Mouse (Mus musculus): ENCODE measurements around the gene Abr. TPM values are rescaled to one million over a fixed set of nuclear protein-coding genes. Genes with fewer than 3 reads are reported as not detected.

Gene Abr
- polyA plus RNA-seq, 1 experiment = 170 TPM

DNA sequence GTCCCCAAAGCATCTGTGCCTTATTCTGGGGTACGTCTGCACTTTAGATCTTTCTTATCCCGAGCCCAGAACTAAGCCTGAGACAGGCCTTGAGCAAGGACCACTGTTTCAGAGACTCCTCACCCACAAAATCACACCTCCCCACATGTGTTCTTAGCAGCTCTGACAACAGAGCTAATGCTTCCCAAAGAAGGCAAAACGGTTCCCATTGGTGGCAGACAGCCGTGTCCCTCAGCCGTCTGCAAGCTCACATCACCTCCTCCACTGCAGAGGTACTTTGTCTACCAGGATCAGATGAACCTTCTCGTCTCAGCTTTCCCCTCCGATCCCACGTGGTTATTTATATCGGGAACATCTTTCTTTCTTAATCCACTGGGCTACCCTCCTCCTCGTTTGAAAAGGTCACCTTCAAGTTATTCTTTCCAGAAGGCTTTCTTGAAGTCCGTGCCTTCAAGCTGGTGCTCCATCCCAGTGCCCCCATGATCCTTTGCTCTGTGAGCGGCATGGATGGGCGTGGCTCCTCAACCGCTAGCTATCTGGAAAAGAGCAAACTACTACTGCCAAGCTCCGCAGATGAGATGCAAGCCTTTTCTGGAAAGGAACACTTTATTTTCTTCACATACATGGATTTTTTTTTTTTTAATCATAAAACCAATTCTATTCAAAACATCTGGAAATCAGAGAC, 240.8 kb downstream of the Abr start:
- H3K4me1 ChIP-seq (ENCODE audit: control insufficient read depth, insufficient read depth, low read length) = peaks cover 20% of the 10 kb centered on the region
- no peak for DNase-seq
- WGBS = 93% methylated on average over 15 of the region's 15 CpGs
- H3K4me3 ChIP-seq (replicated peaks; ENCODE audit: insufficient read depth, low read depth, low read length) = no peak overlapping the region
- no peaks in the 10 kb centered on the region for H3K27me3 ChIP-seq (ENCODE audit: control insufficient read depth, insufficient read depth, low read length)
- TF ChIP-seq POLR2A (IDR thresholded peaks at IDR 0.05; ENCODE audit: borderline replicate concordance, insufficient read depth, low read length) = no peak
- no peak for TF ChIP-seq CTCF (IDR thresholded peaks at IDR 0.05; ENCODE audit: borderline replicate concordance, insufficient read depth, low read depth, low read length)
- no peak overlapping the region for H3K27ac ChIP-seq (ENCODE audit: insufficient read depth, low read length)

- H3K27ac ChIP-seq (ENCODE audit: insufficient read depth, low read length) = peak overlapping the region; percentile 76
- WGBS = 30% methylated on average over 11 of the region's 11 CpGs
Measured at GRCm38 (mm10) chr11:76379921-76380544, 242.1 kb downstream of the Abr start.

GRCm38 (mm10) chr11:76376425-76376824, 245.7 kb downstream of the Abr start:
- TF ChIP-seq CTCF (IDR thresholded peaks at IDR 0.05; ENCODE audit: borderline replicate concordance, insufficient read depth, low read depth, low read length) = no peak
- no peak for TF ChIP-seq POLR2A (IDR thresholded peaks at IDR 0.05; ENCODE audit: borderline replicate concordance, insufficient read depth, low read length)
- peak in 1 of 2 experiments; percentile 49 for DNase-seq
- Histone ChIP-seq H3K27ac (ENCODE audit: insufficient read depth, low read length) (no peak overlapping the region), H3K27me3 (ENCODE audit: control insufficient read depth, insufficient read depth, low read length) (no peaks in the 10 kb centered on the region), H3K4me3 (replicated peaks; ENCODE audit: insufficient read depth, low read depth, low read length) (no peak overlapping the region), H3K4me1 (ENCODE audit: control insufficient read depth, insufficient read depth, low read length) (peaks cover 32% of the 10 kb centered on the region)
- WGBS = 49% methylated on average over 3 of the region's 3 CpGs

More at GRCm38 (mm10) chr11:76379921-76380544, 242.1 kb downstream of the Abr start:
- Histone ChIP-seq H3K4me3 (replicated peaks; ENCODE audit: insufficient read depth, low read depth, low read length) (no peak overlapping the region), H3K27me3 (ENCODE audit: control insufficient read depth, insufficient read depth, low read length) (no peaks in the 10 kb centered on the region), H3K4me1 (ENCODE audit: control insufficient read depth, insufficient read depth, low read length) (peaks cover 21% of the 10 kb centered on the region)
- no peak for TF ChIP-seq CTCF (IDR thresholded peaks at IDR 0.05; ENCODE audit: borderline replicate concordance, insufficient read depth, low read depth, low read length)
- no peak for DNase-seq

DNA sequence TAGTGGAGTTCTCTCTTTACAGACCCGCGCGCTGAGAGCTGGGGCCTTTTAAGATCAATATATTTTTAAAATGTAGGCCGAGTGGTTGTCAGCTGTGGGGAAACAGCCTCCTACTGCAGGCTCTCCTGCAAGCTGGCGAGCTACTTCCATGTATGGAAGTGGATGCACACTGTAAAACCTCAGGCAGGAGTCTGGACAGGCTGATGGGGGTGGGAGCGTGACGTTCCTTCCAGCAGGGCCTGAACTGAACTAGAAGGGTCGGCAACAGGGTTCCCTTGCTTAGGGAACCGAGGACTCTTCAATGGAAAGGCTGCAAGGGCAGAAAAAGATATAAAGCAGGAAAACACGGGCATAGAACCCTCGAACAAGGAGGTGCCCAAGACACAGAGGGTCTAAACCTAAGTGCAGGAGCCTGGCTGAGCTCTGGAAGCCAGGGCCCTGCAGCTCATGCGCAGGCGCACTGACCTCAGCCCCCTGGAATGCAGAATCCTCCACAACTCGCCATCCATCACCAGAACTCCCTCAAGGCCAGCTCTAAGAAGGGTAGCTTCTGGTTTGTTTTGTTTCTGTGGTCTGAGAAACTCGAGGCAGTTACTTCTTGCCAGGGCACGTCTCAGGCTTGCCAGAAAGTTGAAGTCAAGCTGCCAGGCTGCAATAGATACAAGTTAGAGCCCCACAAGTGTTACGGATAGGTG, 247.5 kb downstream of the Abr start:
- no peak for DNase-seq
- TF ChIP-seq CTCF (IDR thresholded peaks at IDR 0.05; ENCODE audit: borderline replicate concordance, insufficient read depth, low read depth, low read length) = no peak
- TF ChIP-seq POLR2A (IDR thresholded peaks at IDR 0.05; ENCODE audit: borderline replicate concordance, insufficient read depth, low read length) = no peak
- 64% methylated on average over 17 of the region's 17 CpGs for WGBS
- Histone ChIP-seq H3K4me3 (replicated peaks; ENCODE audit: insufficient read depth, low read depth, low read length) (no peak overlapping the region), H3K27ac (ENCODE audit: insufficient read depth, low read length) (no peak overlapping the region), H3K27me3 (ENCODE audit: control insufficient read depth, insufficient read depth, low read length) (no peaks in the 10 kb centered on the region), H3K4me1 (ENCODE audit: control insufficient read depth, insufficient read depth, low read length) (peaks cover 32% of the 10 kb centered on the region)

DNA sequence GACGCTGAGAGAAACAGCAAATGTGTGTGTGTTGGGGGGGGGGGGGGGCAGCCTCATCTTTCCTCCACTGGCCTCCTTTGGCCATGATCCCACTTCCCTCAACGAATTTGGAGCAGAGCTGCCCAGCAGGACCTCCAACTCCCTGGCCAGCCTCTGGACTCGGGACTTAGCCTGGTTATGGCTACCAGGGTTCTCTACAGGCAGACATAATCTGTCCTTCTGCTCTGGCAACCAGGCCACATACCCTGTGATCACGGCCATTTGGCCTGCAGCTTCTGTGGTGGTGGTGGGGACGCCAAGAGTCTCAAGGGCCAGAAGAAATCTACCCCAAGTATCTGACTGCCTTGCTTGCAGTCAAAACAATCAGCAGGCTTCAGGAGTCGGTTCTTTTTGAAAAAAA, 249.6 kb downstream of the Abr start:
- peak; percentile 66 to 76 for DNase-seq
- Histone ChIP-seq H3K27me3 (ENCODE audit: control insufficient read depth, insufficient read depth, low read length) (no peaks in the 10 kb centered on the region), H3K4me1 (ENCODE audit: control insufficient read depth, insufficient read depth, low read length) (peaks cover 31% of the 10 kb centered on the region), H3K4me3 (replicated peaks; ENCODE audit: insufficient read depth, low read depth, low read length) (no peak overlapping the region), H3K27ac (ENCODE audit: insufficient read depth, low read length) (peak overlapping the region; percentile 61)
- no peak for TF ChIP-seq CTCF (IDR thresholded peaks at IDR 0.05; ENCODE audit: borderline replicate concordance, insufficient read depth, low read depth, low read length)
- no peak for TF ChIP-seq POLR2A (IDR thresholded peaks at IDR 0.05; ENCODE audit: borderline replicate concordance, insufficient read depth, low read length)
- WGBS = 12% methylated on average over 6 of the region's 6 CpGs

DNA sequence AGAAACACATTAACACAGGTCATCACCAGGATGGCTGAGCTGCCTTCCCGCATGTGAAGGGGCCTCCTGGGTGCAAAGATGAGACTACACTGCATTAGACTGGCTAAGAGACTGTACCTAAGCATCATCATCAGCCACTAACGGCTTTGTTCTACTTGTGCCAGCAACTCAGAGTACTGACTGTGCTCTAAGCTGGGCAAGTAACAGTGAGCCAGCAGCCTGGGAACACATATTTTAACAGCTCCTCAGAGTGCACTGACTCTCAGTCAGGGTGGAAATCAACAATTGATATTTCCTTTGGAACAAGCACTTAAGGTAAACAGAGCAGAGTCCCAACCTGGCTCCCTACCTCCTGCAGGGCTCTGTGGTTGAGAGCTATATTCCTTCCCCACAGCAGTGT, 250.0 kb downstream of the Abr start:
- DNase-seq = peak; percentile 46 to 47
- TF ChIP-seq POLR2A (IDR thresholded peaks at IDR 0.05; ENCODE audit: borderline replicate concordance, insufficient read depth, low read length) (no peak), CTCF (IDR thresholded peaks at IDR 0.05; ENCODE audit: borderline replicate concordance, insufficient read depth, low read depth, low read length) (no peak)
- peak overlapping the region; percentile 61 for H3K27ac ChIP-seq (ENCODE audit: insufficient read depth, low read length)
- WGBS = 10% methylated on average over 2 of the region's 2 CpGs
- no peaks in the 10 kb centered on the region for H3K27me3 ChIP-seq (ENCODE audit: control insufficient read depth, insufficient read depth, low read length)
- H3K4me3 ChIP-seq (replicated peaks; ENCODE audit: insufficient read depth, low read depth, low read length) = no peak overlapping the region
- H3K4me1 ChIP-seq (ENCODE audit: control insufficient read depth, insufficient read depth, low read length) = peaks cover 31% of the 10 kb centered on the region

DNA sequence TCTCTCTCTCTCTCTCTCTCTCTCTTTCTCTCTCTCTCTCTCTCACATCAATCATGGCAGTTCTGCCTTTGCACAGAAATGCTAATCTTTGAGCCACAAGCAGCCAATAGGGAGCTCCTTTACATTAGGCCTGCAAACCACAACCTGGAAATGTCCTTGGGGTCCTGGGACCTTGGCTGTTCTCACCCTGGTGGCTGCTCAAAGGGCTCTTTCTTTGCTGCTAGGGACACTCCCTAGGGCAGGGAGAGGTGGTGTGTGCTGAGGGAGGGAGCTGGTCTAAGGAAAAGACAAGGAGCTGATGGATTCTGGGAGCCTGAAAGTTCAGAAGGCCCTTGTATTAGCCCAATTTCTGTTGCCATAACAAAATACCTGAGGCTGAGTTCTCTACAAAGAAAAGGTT, 251.6 kb downstream of the Abr start:
- TF ChIP-seq POLR2A (IDR thresholded peaks at IDR 0.05; ENCODE audit: borderline replicate concordance, insufficient read depth, low read length) (no peak), CTCF (IDR thresholded peaks at IDR 0.05; ENCODE audit: borderline replicate concordance, insufficient read depth, low read depth, low read length) (no peak)
- no peaks in the 10 kb centered on the region for H3K27me3 ChIP-seq (ENCODE audit: control insufficient read depth, insufficient read depth, low read length)

More for the DNA sequence above, 251.6 kb downstream of the Abr start:
- Histone ChIP-seq H3K4me1 (ENCODE audit: control insufficient read depth, insufficient read depth, low read length) (peaks cover 26% of the 10 kb centered on the region), H3K4me3 (replicated peaks; ENCODE audit: insufficient read depth, low read depth, low read length) (no peak overlapping the region), H3K27ac (ENCODE audit: insufficient read depth, low read length) (no peak overlapping the region)
- no peak for DNase-seq

Other genes starting within 250 kb of the Abr start
- gene Nxn, start 223.2 kb downstream of the Abr start, polyA plus RNA-seq (2012; rRNA removed) = 24.3 and 29.8 TPM in 2 replicates
- 27.2 and 33.7 TPM in 2 replicates for gene Timm22, start 215.4 kb downstream of the Abr start, polyA plus RNA-seq (2012; rRNA removed)
- 3.0 and 4.3 TPM in 2 replicates for gene Bhlha9, start 50.2 kb upstream of the Abr start, polyA plus RNA-seq (2012; rRNA removed)
- gene Trarg1, start 57.5 kb upstream of the Abr start, polyA plus RNA-seq (2012; rRNA removed) = 0.21 and 0.38 TPM in 2 replicates
- 31.9 and 34.3 TPM in 2 replicates for gene Gosr1, start 141.3 kb upstream of the Abr start, polyA plus RNA-seq (2012; rRNA removed)
- 28.5 and 31.8 TPM in 2 replicates for gene Cpd, start 224.7 kb upstream of the Abr start, polyA plus RNA-seq (2012; rRNA removed)

Measured in cerebellum, adult 2 months (tissue).